Mouse (Mus musculus) embryonic facial prominence, embryonic 15.5 days (tissue): ENCODE results near the gene Fbxw10. TPM values are rescaled to one million over a fixed set of nuclear protein-coding genes. Genes with fewer than 3 reads are reported as not detected.

Experiments used
- ATAC-seq: fragments of 200-750 bp; cut with Nextera tagmentation; 2 replicates; pipeline ENCODE4 v1.8.0; 2017; ENCODE audit warnings: low read depth, moderate TSS enrichment; ENCODE audit not compliant: insufficient number of reproducible peaks, low FRiP score, low TSS enrichment
- H3K27ac ChIP-seq: fragments of 300-500 bp; sonication (generic); replicated peaks from 2 replicates; pipeline ENCODE4 v1.5.1; 2015; ENCODE audit warnings: mild to moderate bottlenecking, inconsistent platforms
- H3K27me3 ChIP-seq: fragments of 300-500 bp; sonication (generic); 2 replicates; pipeline ENCODE4 v1.6.1; 2015; ENCODE audit warnings: inconsistent platforms
- H3K36me3 ChIP-seq: fragments of 300-500 bp; sonication (generic); 2 replicates; pipeline ENCODE4 v1.6.1; 2015; ENCODE audit warnings: mild to moderate bottlenecking, inconsistent platforms
- H3K4me1 ChIP-seq: fragments of 300-500 bp; sonication (generic); 2 replicates; pipeline ENCODE4 v1.6.1; 2015; ENCODE audit warnings: inconsistent platforms
- H3K4me2 ChIP-seq: fragments of 300-500 bp; sonication (generic); replicated peaks from 2 replicates; pipeline ENCODE4 v1.6.1; 2015; ENCODE audit warnings: mild to moderate bottlenecking, inconsistent platforms
- H3K4me3 ChIP-seq: fragments of 300-500 bp; sonication (generic); replicated peaks from 2 replicates; pipeline ENCODE4 v1.5.1; 2015; ENCODE audit warnings: mild to moderate bottlenecking, inconsistent platforms
- H3K9ac ChIP-seq: fragments of 300-500 bp; sonication (generic); 2 replicates; pipeline ENCODE4 v1.6.1; 2015; ENCODE audit warnings: inconsistent platforms
- H3K9me3 ChIP-seq: fragments of 300-500 bp; sonication (generic); replicated peaks from 2 replicates; pipeline ENCODE4 v1.6.1; 2016; ENCODE audit warnings: inconsistent platforms
- WGBS: fragments of 180-500 bp; shearing (Covaris S2); methylation state at CpG from one replicate; pipeline ENCODE4 v1.1.7; 2015; 5-methylcytosine and 5-hydroxymethylcytosine counted together
- polyA plus RNA-seq: library from polyadenylated mRNA; unstranded; fragments of >200 nt; fragmentation: Nextera tagmentation; extraction: Ambion mirVana; gene quantifications from 2 replicates; pipeline ENCODE4 v1.2.1, GENCODE M21; 2015

Gene Fbxw10
- polyA plus RNA-seq, 1 experiment from 2014 or later = 1.1 TPM

DNA sequence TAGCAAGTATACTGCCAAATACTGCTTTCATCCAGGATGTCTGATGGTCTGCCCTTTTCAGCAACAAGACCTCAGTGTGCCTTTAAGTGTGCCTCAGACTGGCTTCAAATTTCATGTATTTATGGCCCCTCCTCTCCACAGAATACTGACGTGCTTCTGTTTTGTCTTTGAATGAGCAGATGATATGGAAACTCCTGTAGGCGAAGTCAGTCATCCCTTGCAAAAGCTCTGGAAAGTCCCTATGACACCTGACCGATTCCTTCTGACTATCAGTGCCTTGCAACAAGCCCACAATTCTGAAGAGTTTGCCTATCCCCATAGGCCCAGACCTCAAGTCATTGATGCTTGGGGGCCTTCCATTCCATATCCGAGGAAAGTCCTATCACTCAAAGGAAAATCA is 29.6 kb downstream of the Fbxw10 start:
- no peak overlapping the region for H3K4me2 ChIP-seq
- H3K9ac ChIP-seq = no peak overlapping the region
- no peaks in the 10 kb centered on the region for H3K36me3 ChIP-seq
- no peak overlapping the region for H3K4me3 ChIP-seq
- 67% methylated on average over 4 of the region's 4 CpGs for WGBS
- H3K9me3 ChIP-seq = no peaks in the 10 kb centered on the region
- H3K27ac ChIP-seq = no peak overlapping the region
- H3K27me3 ChIP-seq = no peaks in the 10 kb centered on the region
- ATAC-seq = no peak
- no peaks in the 10 kb centered on the region for H3K4me1 ChIP-seq

GRCm38 (mm10) chr11:62877391-62877790 is 30.5 kb downstream of the Fbxw10 start:
- Histone ChIP-seq H3K4me3 (no peak overlapping the region), H3K36me3 (peaks cover 2% of the 10 kb centered on the region; the same call in 1 of the 2 replicates), H3K27me3 (no peaks in the 10 kb centered on the region), H3K4me2 (no peak overlapping the region), H3K4me1 (no peaks in the 10 kb centered on the region), H3K9me3 (no peaks in the 10 kb centered on the region), H3K9ac (no peak overlapping the region), H3K27ac (no peak overlapping the region)
- ATAC-seq = no peak
- WGBS = 78% methylated on average over 1 of the region's 1 CpGs

DNA sequence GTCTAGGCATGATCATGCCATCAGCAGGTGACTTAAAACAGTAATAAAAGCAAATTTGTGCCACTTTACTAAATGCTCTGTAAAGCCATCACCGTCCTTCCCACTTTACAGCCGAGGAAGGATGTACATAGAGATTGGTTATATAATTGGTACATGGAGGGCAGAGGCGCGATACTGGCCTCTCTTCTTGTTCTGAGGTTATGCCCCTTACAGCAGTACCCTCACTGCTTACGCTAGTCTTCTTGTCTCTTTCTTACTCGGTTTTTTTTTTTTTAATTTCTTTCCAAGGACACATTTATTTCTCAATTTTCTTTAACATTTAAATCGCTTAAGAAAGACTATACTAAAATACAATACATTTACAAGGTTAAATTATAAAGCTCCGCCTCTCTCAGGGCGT is 31.9 kb downstream of the Fbxw10 start:
- H3K36me3 ChIP-seq = peaks cover 3% of the 10 kb centered on the region; the same call in 1 of the 2 replicates
- 0 out of 2 replicates have a peak overlapping the region, but pooled peaks have one; percentile 9 for H3K9ac ChIP-seq
- H3K27me3 ChIP-seq = no peaks in the 10 kb centered on the region
- peak overlapping the region; percentile 73 for H3K27ac ChIP-seq
- H3K4me2 ChIP-seq = peak overlapping the region; percentile 69
- 24% methylated on average over 9 of the region's 9 CpGs for WGBS
- H3K4me3 ChIP-seq = peak overlapping the region; percentile 85
- no peak for ATAC-seq
- H3K4me1 ChIP-seq = no peaks in the 10 kb centered on the region
- H3K9me3 ChIP-seq = no peaks in the 10 kb centered on the region

GRCm38 (mm10) chr11:62879220-62880048 is 32.6 kb downstream of the Fbxw10 start, which contains the start of gene Tvp23b:
Tvp23b (plus strand) TSS chr11:62879455.
- H3K9me3 ChIP-seq = no peaks in the 10 kb centered on the region
- H3K27ac ChIP-seq = peak within 1 kb of the TSS; percentile 92
- H3K27me3 ChIP-seq = no peaks in the 10 kb centered on the region
- WGBS = 2% methylated on average over 55 of the region's 55 CpGs
- H3K4me3 ChIP-seq = peak within 1 kb of the TSS; percentile 85
- peak within 1 kb of the TSS; percentile 92 for H3K9ac ChIP-seq
- H3K4me1 ChIP-seq = no peaks in the 10 kb centered on the region
- H3K36me3 ChIP-seq = peaks cover 11% of the 10 kb centered on the region
- ATAC-seq = peak; percentile 97
- H3K4me2 ChIP-seq = peak within 1 kb of the TSS; percentile 69

GRCm38 (mm10) chr11:62883407-62883806 is 36.5 kb downstream of the Fbxw10 start:
- Histone ChIP-seq H3K36me3 (peaks cover 41% of the 10 kb centered on the region), H3K4me2 (no peak overlapping the region), H3K4me1 (no peaks in the 10 kb centered on the region), H3K9me3 (no peaks in the 10 kb centered on the region), H3K27ac (no peak overlapping the region), H3K4me3 (no peak overlapping the region), H3K9ac (no peak overlapping the region), H3K27me3 (no peaks in the 10 kb centered on the region)
- WGBS = 93% methylated on average over 8 of the region's 8 CpGs
- no peak for ATAC-seq

DNA sequence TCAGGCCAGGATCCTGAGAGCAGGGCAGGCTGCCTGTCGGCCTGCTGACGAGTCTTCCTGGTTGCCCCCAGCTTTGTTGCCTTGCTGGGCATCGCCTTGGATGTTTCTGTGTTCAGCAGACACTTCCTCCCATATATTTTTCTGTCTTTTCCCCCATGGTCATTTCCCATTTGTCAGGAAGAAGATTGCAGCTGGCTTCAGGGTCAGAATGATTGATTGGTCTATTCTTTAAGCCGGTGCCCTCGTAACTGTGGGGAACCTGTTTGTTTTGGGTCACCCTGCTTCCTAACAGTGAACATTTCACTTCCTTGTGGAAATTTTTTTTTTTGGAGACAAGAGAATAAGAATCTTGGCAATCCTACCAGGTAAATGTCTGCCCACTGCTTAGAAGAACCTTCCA is 38.5 kb downstream of the Fbxw10 start:
- no peak for ATAC-seq
- Histone ChIP-seq H3K9ac (no peak overlapping the region), H3K4me1 (no peaks in the 10 kb centered on the region), H3K27ac (no peak overlapping the region), H3K36me3 (peaks cover 48% of the 10 kb centered on the region), H3K9me3 (no peaks in the 10 kb centered on the region), H3K4me3 (no peak overlapping the region), H3K27me3 (no peaks in the 10 kb centered on the region), H3K4me2 (no peak overlapping the region)
- 88% methylated on average over 5 of the region's 5 CpGs for WGBS

- WGBS = 51% methylated on average over 4 of the region's 4 CpGs
- no peaks in the 10 kb centered on the region for H3K27me3 ChIP-seq
- no peak overlapping the region for H3K9ac ChIP-seq
- H3K36me3 ChIP-seq = peaks cover 49% of the 10 kb centered on the region
- H3K4me1 ChIP-seq = 0 out of 2 replicates have a peak, but pooled peaks cover 6% of the 10 kb centered on the region
- H3K9me3 ChIP-seq = no peaks in the 10 kb centered on the region
- no peak overlapping the region for H3K4me3 ChIP-seq
- no peak for ATAC-seq
- no peak overlapping the region for H3K4me2 ChIP-seq
- no peak overlapping the region for H3K27ac ChIP-seq
Measured at GRCm38 (mm10) chr11:62890796-62891195, 43.9 kb downstream of the Fbxw10 start.

DNA sequence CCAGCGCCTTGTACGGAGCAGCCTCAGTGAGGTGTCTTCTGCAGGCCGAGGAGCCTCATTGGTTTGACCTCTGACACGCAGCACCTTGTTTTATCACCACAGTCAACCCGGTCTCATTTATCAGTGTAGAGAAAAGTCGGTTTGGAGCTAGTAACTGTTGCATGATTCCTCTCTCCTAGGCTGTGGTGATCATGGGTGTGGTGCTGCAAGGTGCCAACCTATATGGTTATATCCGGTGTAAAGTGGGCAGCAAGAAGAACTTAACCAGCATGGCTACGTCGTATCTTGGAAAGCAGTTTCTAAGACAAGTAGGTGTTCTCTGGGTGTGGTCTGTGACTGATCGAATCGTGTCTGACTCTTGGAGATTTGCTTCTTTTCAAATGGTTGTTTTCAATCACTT is 44.9 kb downstream of the Fbxw10 start:
- H3K9me3 ChIP-seq = no peaks in the 10 kb centered on the region
- WGBS = 88% methylated on average over 11 of the region's 11 CpGs
- peaks cover 50% of the 10 kb centered on the region for H3K36me3 ChIP-seq
- H3K4me2 ChIP-seq = no peak overlapping the region
- H3K27ac ChIP-seq = no peak overlapping the region
- H3K9ac ChIP-seq = no peak overlapping the region
- ATAC-seq = no peak
- no peaks in the 10 kb centered on the region for H3K27me3 ChIP-seq
- H3K4me3 ChIP-seq = no peak overlapping the region
- H3K4me1 ChIP-seq = 0 out of 2 replicates have a peak, but pooled peaks cover 6% of the 10 kb centered on the region

GRCm38 (mm10) chr11:62901699-62902323 is 54.9 kb downstream of the Fbxw10 start:
- no peak for ATAC-seq
- 29% methylated on average over 12 of the region's 12 CpGs for WGBS
- no peaks in the 10 kb centered on the region for H3K9me3 ChIP-seq
- no peak overlapping the region for H3K9ac ChIP-seq
- no peak overlapping the region for H3K4me2 ChIP-seq
- H3K27me3 ChIP-seq = no peaks in the 10 kb centered on the region
- peaks cover under 1% of the 10 kb centered on the region; the same call in 1 of the 2 replicates for H3K36me3 ChIP-seq
- no peak overlapping the region for H3K4me3 ChIP-seq
- no peaks in the 10 kb centered on the region for H3K4me1 ChIP-seq
- no peak overlapping the region for H3K27ac ChIP-seq

GRCm38 (mm10) chr11:62903871-62904495 is 57.1 kb downstream of the Fbxw10 start:
- H3K4me2 ChIP-seq = no peak overlapping the region
- H3K9ac ChIP-seq = no peak overlapping the region
- H3K9me3 ChIP-seq = no peaks in the 10 kb centered on the region
- WGBS = 56% methylated on average over 6 of the region's 6 CpGs
- no peak overlapping the region for H3K27ac ChIP-seq
- H3K4me1 ChIP-seq = no peaks in the 10 kb centered on the region
- H3K36me3 ChIP-seq = no peaks in the 10 kb centered on the region
- ATAC-seq = no peak
- H3K4me3 ChIP-seq = no peak overlapping the region
- no peaks in the 10 kb centered on the region for H3K27me3 ChIP-seq

DNA sequence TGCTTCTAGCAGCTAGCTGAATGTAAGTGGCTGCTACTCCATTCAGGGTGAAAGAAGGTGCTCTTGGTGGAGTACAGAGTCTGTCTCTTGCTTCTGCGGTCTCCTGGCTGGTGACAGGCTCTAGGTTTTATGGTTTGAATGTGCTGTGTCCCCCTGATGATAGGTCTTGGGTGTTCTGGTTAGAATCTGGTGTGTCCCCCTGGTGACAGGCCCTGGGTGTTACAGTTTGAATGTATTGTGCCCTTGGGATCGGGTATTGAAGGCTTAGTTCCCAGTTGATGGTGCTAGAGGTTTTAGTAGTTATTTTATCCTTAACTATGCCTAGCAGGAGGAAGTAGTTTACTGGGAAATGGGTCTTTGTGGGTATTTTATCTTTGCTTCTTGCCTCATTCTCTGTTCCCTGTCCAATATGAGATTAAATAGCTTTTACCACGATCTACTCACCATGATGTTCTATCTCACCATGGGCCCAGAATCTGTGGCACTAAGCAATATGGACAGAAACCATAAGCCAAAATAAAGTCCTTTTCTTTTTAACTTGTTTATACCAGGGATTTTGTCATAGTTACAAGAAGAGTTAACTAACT is 62.9 kb downstream of the Fbxw10 start:
- H3K9ac ChIP-seq = no peak overlapping the region
- H3K27me3 ChIP-seq = no peaks in the 10 kb centered on the region
- H3K4me3 ChIP-seq = no peak overlapping the region
- no peak for ATAC-seq
- no peak overlapping the region for H3K4me2 ChIP-seq
- WGBS = 75% methylated on average over 3 of the region's 3 CpGs
- H3K4me1 ChIP-seq = peaks cover 8% of the 10 kb centered on the region
- H3K27ac ChIP-seq = no peak overlapping the region
- H3K9me3 ChIP-seq = no peaks in the 10 kb centered on the region
- no peaks in the 10 kb centered on the region for H3K36me3 ChIP-seq
